9 mouse cellular contexts compared by ENCODE assay signal in the genomic region with DNA sequence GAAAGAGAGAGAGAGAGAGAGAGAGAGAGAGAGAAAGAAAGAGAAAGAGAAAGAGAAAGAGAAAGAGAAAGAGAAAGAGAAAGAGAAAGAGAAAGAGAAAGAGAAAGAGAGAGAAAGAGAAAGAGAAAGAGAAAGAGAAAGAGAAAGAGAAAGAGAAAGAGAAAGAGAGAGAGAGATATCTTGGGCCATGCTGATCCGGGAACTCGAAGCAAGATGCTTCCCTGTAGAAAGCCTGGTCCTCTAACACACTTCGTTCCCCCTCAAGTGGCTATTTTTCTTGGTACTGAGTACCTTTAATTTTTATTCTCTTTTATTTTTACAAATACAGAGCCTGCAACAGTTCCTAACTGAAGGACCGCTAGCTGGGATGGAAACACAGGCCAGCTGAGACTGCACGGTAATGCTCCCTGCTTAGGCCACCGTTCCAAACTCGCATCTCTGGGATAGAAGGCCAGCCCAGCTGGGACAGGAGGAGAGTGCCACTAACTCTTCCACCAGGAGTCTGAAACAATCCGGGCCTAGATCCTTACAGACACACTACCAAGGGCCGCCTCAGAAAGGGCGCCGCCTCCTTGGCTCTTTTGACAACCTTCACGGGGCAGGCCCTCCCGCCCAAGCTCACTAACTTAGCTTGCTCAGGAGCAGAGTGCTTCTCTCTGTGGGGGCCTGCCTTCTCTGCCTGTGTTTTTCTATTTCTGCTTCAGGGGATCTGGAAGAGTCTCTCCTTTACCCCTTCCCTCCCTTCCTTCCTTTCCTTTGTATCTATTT. TPM values are rescaled to one million over a fixed set of nuclear protein-coding genes. Genes with fewer than 3 reads are reported as not detected.
DNase-seq lines count a peak whose midpoint lies in the region; ATAC-seq and TF ChIP-seq lines count a peak whose summit lies in the region.
"Had no signal": no experiment of that assay in that cellular context is flagged by ENCODE, and none has a peak within 500 bp of the region (broad histone marks: within the 10 kb centered on the region; RNA-seq: fewer than 3 reads in every experiment).

No protein-coding gene starts in this region.

- ATAC-seq in lung, embryonic 14.5 days (ENCODE audit: insufficient read depth) = no peak
- ATAC-seq in embryonic facial prominence, embryonic 12.5 days (ENCODE audit: insufficient number of reproducible peaks, insufficient read depth, low FRiP score, low TSS enrichment) = no peak
- peak; percentile 55 for ATAC-seq in kidney, embryonic 15.5 days (replicated peaks; ENCODE audit: low FRiP score)

- no peak overlapping the region for H3K4me2 ChIP-seq in lung, embryonic 14.5 days
- H3K4me2 ChIP-seq in embryonic facial prominence, embryonic 12.5 days (replicated peaks) = no peak overlapping the region; the same call in 1 of the 2 replicates
- H3K4me2 ChIP-seq in kidney, embryonic 15.5 days = no peak overlapping the region

- H3K36me3 ChIP-seq in lung, embryonic 14.5 days (ENCODE audit: insufficient read depth) = peaks cover 8% of the 10 kb centered on the region
- peaks cover 9% of the 10 kb centered on the region; the same call in 1 of the 2 replicates for H3K36me3 ChIP-seq in embryonic facial prominence, embryonic 12.5 days
- peaks cover 16% of the 10 kb centered on the region; the same call in 1 of the 2 replicates for H3K36me3 ChIP-seq in kidney, embryonic 15.5 days
- no peaks in the 10 kb centered on the region for H3K36me3 ChIP-seq in splenic B cell, adult 2 months (ENCODE audit: control insufficient read depth, insufficient read depth, low read length, poor library complexity, severe bottlenecking)

- no peak for TF ChIP-seq CTCF in lung, embryonic 14.5 days (IDR thresholded peaks at IDR 0.05; ENCODE audit: low read depth)

- no peaks in the 10 kb centered on the region for H3K27me3 ChIP-seq in lung, embryonic 14.5 days (ENCODE audit: insufficient read depth, low read length)
- no peaks in the 10 kb centered on the region for H3K27me3 ChIP-seq in embryonic facial prominence, embryonic 12.5 days
- H3K27me3 ChIP-seq in kidney, embryonic 15.5 days = no peaks in the 10 kb centered on the region
- H3K27me3 ChIP-seq in splenic B cell, adult 2 months (ENCODE audit: control insufficient read depth, insufficient read depth, low read length, poor library complexity, severe bottlenecking) = no peaks in the 10 kb centered on the region

- 48% methylated on average over 13 of the region's 13 CpGs for WGBS in lung, embryonic 14.5 days
- 30% methylated on average over 13 of the region's 13 CpGs for WGBS in embryonic facial prominence, embryonic 12.5 days
- WGBS in kidney, embryonic 15.5 days = 39% methylated on average over 13 of the region's 13 CpGs

- peak; percentile 43 for DNase-seq in lung, embryonic 14.5 days
- DNase-seq in lung, postnatal 25 days (ENCODE audit: low spot score) = no peak
- peak; percentile 11 for DNase-seq in splenic B cell, adult 2 months (ENCODE audit: low read depth, low spot score)
- no peak for DNase-seq in left cerebral cortex, adult 8-10 months (ENCODE audit: low spot score in 2 of 2)
- no peak for DNase-seq in lung, postnatal 10 days
- DNase-seq in spleen, postnatal 36 days (ENCODE audit: low spot score in 2 of 2) = no peak

- peak overlapping the region; percentile 42; the same call in 1 of the 2 replicates for H3K27ac ChIP-seq in lung, embryonic 14.5 days (ENCODE audit: low read depth)
- H3K27ac ChIP-seq in embryonic facial prominence, embryonic 12.5 days = peak overlapping the region; percentile 72
- peak overlapping the region; percentile 75 for H3K27ac ChIP-seq in kidney, embryonic 15.5 days
- H3K27ac ChIP-seq: liver, embryonic 14.5 days had no signal

- H3K9me3 ChIP-seq in lung, embryonic 14.5 days (ENCODE audit: low read depth, low read length) = no peaks in the 10 kb centered on the region
- H3K9me3 ChIP-seq in embryonic facial prominence, embryonic 12.5 days = no peaks in the 10 kb centered on the region
- no peaks in the 10 kb centered on the region for H3K9me3 ChIP-seq in kidney, embryonic 15.5 days (replicated peaks)

- H3K4me3 ChIP-seq in lung, embryonic 14.5 days (ENCODE audit: low read depth, low read length) = no peak overlapping the region
- H3K4me3 ChIP-seq in embryonic facial prominence, embryonic 12.5 days = no peak overlapping the region
- no peak overlapping the region for H3K4me3 ChIP-seq in kidney, embryonic 15.5 days (replicated peaks)

- H3K9ac ChIP-seq in lung, embryonic 14.5 days = peak overlapping the region; percentile 27; the same call in 1 of the 2 replicates
- no peak overlapping the region for H3K9ac ChIP-seq in embryonic facial prominence, embryonic 12.5 days
- H3K9ac ChIP-seq in kidney, embryonic 15.5 days = no peak overlapping the region
- H3K9ac ChIP-seq: liver, embryonic 14.5 days had no signal

- peaks cover 35% of the 10 kb centered on the region for H3K4me1 ChIP-seq in lung, embryonic 14.5 days (ENCODE audit: insufficient read depth)
- peaks cover 74% of the 10 kb centered on the region for H3K4me1 ChIP-seq in embryonic facial prominence, embryonic 12.5 days
- H3K4me1 ChIP-seq in kidney, embryonic 15.5 days = peaks cover 94% of the 10 kb centered on the region

RNA-seq across cellular contexts. Expression of a gene that starts 25.1 kb away (rescaled TPM):
- 12.7 TPM in 2 replicates for polyA plus RNA-seq in lung, embryonic 14.5 days (2014; fragmentation: Nextera tagmentation; extraction: Ambion mirVana)
- 22.0 and 25.8 TPM in 2 replicates for polyA plus RNA-seq in embryonic facial prominence, embryonic 12.5 days (2016; fragmentation: Nextera tagmentation; extraction: Ambion mirVana)
- polyA plus RNA-seq in kidney, embryonic 15.5 days (2015; fragmentation: Nextera tagmentation; extraction: Ambion mirVana) = 29.1 and 29.3 TPM in 2 replicates
- 100 to 1,000 TPM; 129 to 155 (median 139) TPM for total RNA-seq in left cerebral cortex, adult 8-10 months (2022)

Comparison
In these comparisons a context has a peak if more than half of its experiments do, and no peak if none do; other contexts are left out.
1. DNase-seq: peak in lung, embryonic 14.5 days (single experiment) and splenic B cell, adult 2 months (single experiment); none in lung, postnatal 25 days (single experiment), left cerebral cortex, adult 8-10 months (0 of 2), lung, postnatal 10 days (single experiment) and spleen, postnatal 36 days (0 of 2).
2. Peak in every context shown above with its lines, with median percentiles within 50 percentile points of each other: H3K27ac ChIP-seq.